Mouse (Mus musculus) testis, adult 2 months (tissue): Measurements from ENCODE around the gene Casp6.

Experiments
- CTCF ChIP-seq: fragments of 200-500 bp; IDR thresholded peaks from 2 replicates; pipeline ENCODE4 v1.5.1; 2012; ENCODE audit warnings: low read depth, mild to moderate bottlenecking, inconsistent platforms, low read length, moderate library complexity; ENCODE audit not compliant: control insufficient read depth, insufficient read depth, insufficient replicate concordance
- POLR2A ChIP-seq: fragments of 200-500 bp; IDR thresholded peaks from 2 replicates; pipeline ENCODE4 v1.6.1; 2012; ENCODE audit warnings: low read depth, mild to moderate bottlenecking, inconsistent platforms, low read length, moderate library complexity; ENCODE audit not compliant: control insufficient read depth

DNA sequence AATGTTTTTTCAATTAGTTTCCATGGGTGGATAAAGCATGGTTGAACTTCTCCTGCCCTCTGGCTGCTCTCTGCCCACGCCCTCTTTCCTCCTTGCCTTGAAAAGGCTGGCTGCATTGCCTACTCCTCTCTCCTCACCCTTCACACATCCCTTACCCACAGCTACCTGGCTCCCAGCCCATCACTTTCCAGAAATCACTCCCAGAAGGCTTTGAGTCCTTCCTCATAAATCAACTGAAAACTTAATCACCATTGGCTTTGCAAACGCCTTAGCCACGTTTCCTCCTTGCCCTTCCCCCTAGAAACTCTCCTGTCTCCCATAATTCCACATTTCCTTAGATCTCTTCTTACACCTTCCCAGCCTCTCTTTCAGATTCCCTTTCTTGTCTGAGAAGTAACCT is 36.6 kb downstream of the Casp6 start:
- TF ChIP-seq CTCF (no peak), POLR2A (no peak)
